Mouse (Mus musculus) erythroblast, embryonic 14.5 days (primary cell): ENCODE measurements around the gene 4931406C07Rik.

ENCODE experiments used
- GATA1 ChIP-seq: IDR thresholded peaks from 2 replicates; pipeline ENCODE4 v1.6.1; 2012; ENCODE audit warnings: low read length, inconsistent platforms, mixed read lengths
- TAL1 ChIP-seq: IDR thresholded peaks from 3 replicates; pipeline ENCODE4 v1.6.1; 2012; ENCODE audit warnings: low read length, inconsistent platforms, mixed read lengths

GRCm38 (mm10) chr9:15279139-15279648, 27.1 kb downstream of the 4931406C07Rik start:
- TF ChIP-seq TAL1: no peak
- TF ChIP-seq GATA1: no peak
